Comparison of ENCODE assay signal across 9 mouse cellular contexts in genomic region chr19:57313891-57314345, GRCm38 (mm10). TPM values are rescaled to one million over a fixed set of nuclear protein-coding genes. Genes with fewer than 3 reads are reported as not detected.
A peak's percentile ranks its signal among the peaks of the same experiment; 100 is the strongest.
DNase-seq lines count a peak whose midpoint lies in the region; ATAC-seq and TF ChIP-seq lines count a peak whose summit lies in the region.
"Had no signal": no experiment of that assay in that cellular context is flagged by ENCODE, and none has a peak within 500 bp of the region (broad histone marks: within the 10 kb centered on the region; RNA-seq: fewer than 3 reads in every experiment).

No protein-coding gene starts in this region.

- H3K4me1 ChIP-seq in cerebellum, adult 2 months (ENCODE audit: control insufficient read depth, insufficient read depth, low read length) = peaks cover 6% of the 10 kb centered on the region
- H3K4me1 ChIP-seq in lung, embryonic 14.5 days (ENCODE audit: insufficient read depth) = no peaks in the 10 kb centered on the region
- H3K4me1 ChIP-seq in intestine, embryonic 14.5 days (replicated peaks; ENCODE audit: control insufficient read depth, insufficient read depth, low read length) = peaks cover 8% of the 10 kb centered on the region
- peaks cover 23% of the 10 kb centered on the region for H3K4me1 ChIP-seq in neural tube, embryonic 15.5 days

- H3K9me3 ChIP-seq in lung, embryonic 14.5 days (ENCODE audit: low read depth, low read length) = no peaks in the 10 kb centered on the region
- H3K9me3 ChIP-seq in intestine, embryonic 14.5 days (ENCODE audit: control insufficient read depth, low read length) = no peaks in the 10 kb centered on the region
- H3K9me3 ChIP-seq in neural tube, embryonic 15.5 days (replicated peaks) = no peaks in the 10 kb centered on the region

- 7% methylated on average over 3 of the region's 3 CpGs for WGBS in cerebellum, adult 2 months
- WGBS in lung, embryonic 14.5 days = 62% methylated on average over 3 of the region's 3 CpGs
- WGBS in intestine, embryonic 14.5 days = 80% methylated on average over 3 of the region's 3 CpGs
- WGBS in neural tube, embryonic 15.5 days = 47% methylated on average over 3 of the region's 3 CpGs

- no peak for TF ChIP-seq POLR2A in cerebellum, adult 2 months (IDR thresholded peaks at IDR 0.05; ENCODE audit: borderline replicate concordance, insufficient read depth, low read length)

- H3K4me2 ChIP-seq in lung, embryonic 14.5 days = peak overlapping the region; percentile 94
- H3K4me2 ChIP-seq in intestine, embryonic 14.5 days (ENCODE audit: low read length) = peak overlapping the region; percentile 91
- H3K4me2 ChIP-seq in neural tube, embryonic 15.5 days = peak overlapping the region; percentile 96

- no peak for ATAC-seq in lung, embryonic 14.5 days (ENCODE audit: insufficient read depth)
- no peak for ATAC-seq in intestine, embryonic 14.5 days (replicated peaks; ENCODE audit: low FRiP score, low TSS enrichment, low read depth)
- 0 out of 2 replicates have a peak, but pooled peaks have one; percentile 20 for ATAC-seq in neural tube, embryonic 15.5 days (ENCODE audit: low FRiP score)

- peak overlapping the region; percentile 72 for H3K27ac ChIP-seq in cerebellum, adult 2 months (ENCODE audit: insufficient read depth, low read length)
- no peak overlapping the region for H3K27ac ChIP-seq in lung, embryonic 14.5 days (ENCODE audit: low read depth)
- H3K27ac ChIP-seq in intestine, embryonic 14.5 days (ENCODE audit: low read depth) = no peak overlapping the region
- peak overlapping the region; percentile 90 for H3K27ac ChIP-seq in neural tube, embryonic 15.5 days (replicated peaks)

- H3K9ac ChIP-seq in lung, embryonic 14.5 days = no peak overlapping the region; the same call in 1 of the 2 replicates
- no peak overlapping the region for H3K9ac ChIP-seq in intestine, embryonic 14.5 days (ENCODE audit: low read length)
- H3K9ac ChIP-seq in neural tube, embryonic 15.5 days (replicated peaks) = peak overlapping the region; percentile 90

- no peak for TF ChIP-seq CTCF in cerebellum, adult 2 months (IDR thresholded peaks at IDR 0.05; ENCODE audit: borderline replicate concordance, insufficient read depth, low read depth, low read length)
- no peak for TF ChIP-seq CTCF in lung, embryonic 14.5 days (IDR thresholded peaks at IDR 0.05; ENCODE audit: low read depth)

- no peaks in the 10 kb centered on the region for H3K36me3 ChIP-seq in lung, embryonic 14.5 days (ENCODE audit: insufficient read depth)
- no peaks in the 10 kb centered on the region for H3K36me3 ChIP-seq in intestine, embryonic 14.5 days (ENCODE audit: control insufficient read depth, insufficient read depth, low read length)
- H3K36me3 ChIP-seq in neural tube, embryonic 15.5 days = no peaks in the 10 kb centered on the region

- H3K4me3 ChIP-seq in cerebellum, adult 2 months (replicated peaks; ENCODE audit: insufficient read depth, low read depth, low read length) = peak overlapping the region; percentile 59
- peak overlapping the region; percentile 49 for H3K4me3 ChIP-seq in lung, embryonic 14.5 days (ENCODE audit: low read depth, low read length)
- H3K4me3 ChIP-seq in intestine, embryonic 14.5 days (ENCODE audit: low read depth, low read length) = peak overlapping the region; percentile 47
- H3K4me3 ChIP-seq in neural tube, embryonic 15.5 days (replicated peaks) = peak overlapping the region; percentile 69
- H3K4me3 ChIP-seq: myocyte had no signal

- DNase-seq in cerebellum, adult 2 months = peak in 1 of 2 experiments; percentile 52
- DNase-seq in cerebellum, adult 9-10 months = no peak
- DNase-seq in lung, embryonic 14.5 days = no peak
- DNase-seq in lung, postnatal 25 days (ENCODE audit: low spot score) = no peak
- no peak for DNase-seq in intestine, embryonic 14.5 days (ENCODE audit: low spot score)
- no peak for DNase-seq in thymus, postnatal 4 days
- no peak for DNase-seq in spleen, adult 12 weeks (ENCODE audit: low spot score)

- no peaks in the 10 kb centered on the region for H3K27me3 ChIP-seq in cerebellum, adult 2 months (ENCODE audit: control insufficient read depth, insufficient read depth, low read length)
- peaks cover 16% of the 10 kb centered on the region for H3K27me3 ChIP-seq in lung, embryonic 14.5 days (ENCODE audit: insufficient read depth, low read length)
- 0 out of 2 replicates have a peak, but pooled peaks cover 10% of the 10 kb centered on the region for H3K27me3 ChIP-seq in intestine, embryonic 14.5 days (replicated peaks; ENCODE audit: control insufficient read depth, insufficient read depth, low read length)
- 0 out of 2 replicates have a peak, but pooled peaks cover 6% of the 10 kb centered on the region for H3K27me3 ChIP-seq in neural tube, embryonic 15.5 days (replicated peaks)

RNA-seq across cellular contexts. Expression of gene Ablim1, which starts 0.8 kb away (rescaled TPM):
- polyA plus RNA-seq in cerebellum, adult 2 months (2012; rRNA removed) = 110 and 130 TPM in 2 replicates
- 39.9 TPM in 2 replicates for polyA plus RNA-seq in lung, embryonic 14.5 days (2014; fragmentation: Nextera tagmentation; extraction: Ambion mirVana)
- polyA plus RNA-seq in intestine, embryonic 14.5 days (2014; fragmentation: Nextera tagmentation; extraction: Ambion mirVana) = 28.3 and 30.2 TPM in 2 replicates
- 58.6 and 58.7 TPM in 2 replicates for polyA plus RNA-seq in neural tube, embryonic 15.5 days (2015; fragmentation: Nextera tagmentation; extraction: Ambion mirVana)

RNA-seq across cellular contexts. Expression of gene Fam160b1, which starts 46.6 kb away (rescaled TPM):
- polyA plus RNA-seq in cerebellum, adult 2 months (2012; rRNA removed) = 18.9 and 20.5 TPM in 2 replicates
- 20.3 and 21.2 TPM in 2 replicates for polyA plus RNA-seq in lung, embryonic 14.5 days (2014; fragmentation: Nextera tagmentation; extraction: Ambion mirVana)
- 16.4 and 18.2 TPM in 2 replicates for polyA plus RNA-seq in intestine, embryonic 14.5 days (2014; fragmentation: Nextera tagmentation; extraction: Ambion mirVana)
- 12.6 and 12.9 TPM in 2 replicates for polyA plus RNA-seq in neural tube, embryonic 15.5 days (2015; fragmentation: Nextera tagmentation; extraction: Ambion mirVana)

Comparison
In these comparisons a context has a peak if more than half of its experiments do, and no peak if none do; other contexts are left out.
1. H3K27ac ChIP-seq: peak in cerebellum, adult 2 months (single experiment) and neural tube, embryonic 15.5 days (single experiment); none in lung, embryonic 14.5 days (single experiment) and intestine, embryonic 14.5 days (single experiment).
2. Peak in every context shown above with its lines, with median percentiles within 50 percentile points of each other: H3K4me3 ChIP-seq and H3K4me2 ChIP-seq.